9 mouse cellular contexts compared by ENCODE assay signal in the genomic region with DNA sequence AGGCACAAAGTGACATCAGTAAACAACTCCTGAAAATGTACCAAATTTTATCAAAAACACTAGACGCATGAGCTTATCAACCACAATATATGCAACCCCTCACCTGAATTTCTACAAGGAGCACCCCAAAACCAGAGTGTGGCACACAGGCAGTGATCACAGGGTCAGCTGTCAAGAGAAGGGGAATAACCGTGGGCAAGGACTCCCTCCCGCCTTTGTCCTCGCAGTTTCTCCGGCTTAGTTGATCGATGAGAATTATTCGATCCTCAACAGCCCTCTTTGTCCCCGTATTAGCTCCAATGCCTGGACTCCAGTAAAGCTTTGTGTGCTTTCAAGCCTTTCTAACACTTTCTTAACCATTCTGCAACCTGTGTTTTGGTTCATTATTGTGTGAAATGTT. TPM values are rescaled to one million over a fixed set of nuclear protein-coding genes. Genes with fewer than 3 reads are reported as not detected.
DNase-seq lines count a peak whose midpoint lies in the region; ATAC-seq and TF ChIP-seq lines count a peak whose summit lies in the region.
"Had no signal": no experiment of that assay in that cellular context is flagged by ENCODE, and none has a peak within 500 bp of the region (broad histone marks: within the 10 kb centered on the region; RNA-seq: fewer than 3 reads in every experiment).

No protein-coding gene starts in this region.

- H3K4me1 ChIP-seq in heart, embryonic 10.5 days: peaks cover 11% of the 10 kb centered on the region
- H3K4me1 ChIP-seq in E14TG2a.4 (replicated peaks; ENCODE audit: low read depth, low read length): peaks cover 34% of the 10 kb centered on the region
- H3K4me1 ChIP-seq in forebrain, embryonic 16.5 days (replicated peaks; ENCODE audit: control insufficient read depth, insufficient read depth, low read length): peaks cover 18% of the 10 kb centered on the region
- H3K4me1 ChIP-seq in thymus, adult 2 months (replicated peaks; ENCODE audit: control insufficient read depth, insufficient read depth, low read length): no peaks in the 10 kb centered on the region
- H3K4me1 ChIP-seq: liver, embryonic 15.5 days had no signal

- H3K36me3 ChIP-seq in heart, embryonic 10.5 days: no peaks in the 10 kb centered on the region
- H3K36me3 ChIP-seq in E14TG2a.4 (ENCODE audit: insufficient read depth, low read length): no peaks in the 10 kb centered on the region
- no peaks in the 10 kb centered on the region for H3K36me3 ChIP-seq in forebrain, embryonic 16.5 days (ENCODE audit: control insufficient read depth, insufficient read depth)
- H3K36me3 ChIP-seq in thymus, adult 2 months (ENCODE audit: control insufficient read depth, insufficient read depth, low read length): no peaks in the 10 kb centered on the region
- H3K36me3 ChIP-seq: liver, embryonic 15.5 days had no signal

- no peak for TF ChIP-seq POLR2A in thymus, adult 2 months (IDR thresholded peaks at IDR 0.05; ENCODE audit: control insufficient read depth, extremely low read depth, insufficient read depth, low read length, poor library complexity)

- peak overlapping the region; percentile 66 for H3K4me3 ChIP-seq in heart, embryonic 10.5 days
- peak overlapping the region; percentile 87 for H3K4me3 ChIP-seq in E14TG2a.4 (replicated peaks; ENCODE audit: low read length)
- peak overlapping the region; percentile 50 for H3K4me3 ChIP-seq in forebrain, embryonic 16.5 days (replicated peaks; ENCODE audit: low read length)
- no peak overlapping the region for H3K4me3 ChIP-seq in thymus, adult 2 months (ENCODE audit: control insufficient read depth, insufficient read depth, low read length)

- no peaks in the 10 kb centered on the region for H3K9me3 ChIP-seq in heart, embryonic 10.5 days
- H3K9me3 ChIP-seq in E14TG2a.4 (ENCODE audit: low read length): no peaks in the 10 kb centered on the region
- H3K9me3 ChIP-seq in forebrain, embryonic 16.5 days (ENCODE audit: control insufficient read depth, low read length): no peaks in the 10 kb centered on the region
- H3K9me3 ChIP-seq: liver, embryonic 15.5 days had no signal

- H3K9ac ChIP-seq in forebrain, embryonic 16.5 days (replicated peaks; ENCODE audit: low read depth, low read length): peak overlapping the region; percentile 63
- H3K9ac ChIP-seq: liver, embryonic 15.5 days had no signal

- H3K4me2 ChIP-seq in forebrain, embryonic 16.5 days (ENCODE audit: low read length): peak overlapping the region; percentile 56

- no peak for DNase-seq in heart, embryonic 10.5 days (ENCODE audit: low spot score)
- DNase-seq in heart, postnatal 14 days: no peak
- peak; percentile 30 for DNase-seq in mesoderm, embryonic 11.5 days (ENCODE audit: low read depth, low spot score)
- DNase-seq in adrenal gland, postnatal 36 days: no peak
- no peak for DNase-seq in thymus, postnatal 25 days
- no peak for DNase-seq in thymus, adult 2 months

- TF ChIP-seq CTCF in E14TG2a.4 (conservative IDR thresholded peaks at IDR 0.05; ENCODE audit: low read length): no peak
- no peak for TF ChIP-seq CTCF in thymus, adult 2 months (IDR thresholded peaks at IDR 0.05; ENCODE audit: borderline replicate concordance, control insufficient read depth, extremely low read depth, insufficient read depth, low read length, poor library complexity)

- WGBS in heart, embryonic 10.5 days: 16% methylated on average over 8 of the region's 8 CpGs
- 2% methylated on average over 8 of the region's 8 CpGs for WGBS in forebrain, embryonic 16.5 days
- 25% methylated on average over 8 of the region's 8 CpGs for WGBS in thymus, adult 2 months

- intact Hi-C loops in heart, postnatal 14 days (cut with DNase I): no loop called here

- H3K27me3 ChIP-seq in heart, embryonic 10.5 days (ENCODE audit: insufficient read depth, poor library complexity, severe bottlenecking): no peaks in the 10 kb centered on the region
- no peaks in the 10 kb centered on the region for H3K27me3 ChIP-seq in E14TG2a.4 (ENCODE audit: insufficient read depth, low read length)
- no peaks in the 10 kb centered on the region for H3K27me3 ChIP-seq in forebrain, embryonic 16.5 days (replicated peaks; ENCODE audit: control insufficient read depth, insufficient read depth, low read length)
- peaks cover 7% of the 10 kb centered on the region; the same call in 1 of the 2 replicates for H3K27me3 ChIP-seq in thymus, adult 2 months (ENCODE audit: control insufficient read depth, insufficient read depth, low read length)

- peak overlapping the region; percentile 80 for H3K27ac ChIP-seq in heart, embryonic 10.5 days
- H3K27ac ChIP-seq in forebrain, embryonic 16.5 days (ENCODE audit: low read length): peak overlapping the region; percentile 60
- H3K27ac ChIP-seq in thymus, adult 2 months (ENCODE audit: control insufficient read depth, insufficient read depth, low read length): no peak overlapping the region
- H3K27ac ChIP-seq: liver, embryonic 15.5 days had no signal

- ATAC-seq in forebrain, embryonic 16.5 days: no peak

RNA-seq across cellular contexts. Expression of a gene that starts 0.8 kb away (rescaled TPM):
- 1.2 and 2.4 TPM in 2 replicates for polyA plus RNA-seq in heart, embryonic 10.5 days (2016; fragmentation: Nextera tagmentation; extraction: Ambion mirVana)
- under 1 TPM; 0.22 to 0.24 TPM for total RNA-seq in heart, postnatal 14 days (2021)
- polyA plus RNA-seq in forebrain, embryonic 16.5 days (2015; fragmentation: Nextera tagmentation; extraction: Ambion mirVana): 39.5 and 46.2 TPM in 2 replicates
- under 1 TPM; 0.59 to 0.76 TPM for total RNA-seq in adrenal gland, postnatal 36 days (2021)
- 0.05 and 0.13 TPM in 2 replicates for polyA plus RNA-seq in thymus, adult 2 months (2012; rRNA removed)

RNA-seq across cellular contexts. Expression of a gene that starts 20.8 kb away (rescaled TPM):
- 27.3 and 30.4 TPM in 2 replicates for polyA plus RNA-seq in heart, embryonic 10.5 days (2016; fragmentation: Nextera tagmentation; extraction: Ambion mirVana)
- 10 to 100 TPM; 36.0 to 40.5 TPM for total RNA-seq in heart, postnatal 14 days (2021)
- 47.4 and 48.7 TPM in 2 replicates for polyA plus RNA-seq in forebrain, embryonic 16.5 days (2015; fragmentation: Nextera tagmentation; extraction: Ambion mirVana)
- total RNA-seq in adrenal gland, postnatal 36 days (2021): 10 to 100 TPM; 47.9 to 52.5 TPM
- 25.7 and 29.7 TPM in 2 replicates for polyA plus RNA-seq in thymus, adult 2 months (2012; rRNA removed)

RNA-seq across cellular contexts. Expression of a gene that starts 21.1 kb away (rescaled TPM):
- polyA plus RNA-seq in heart, embryonic 10.5 days (2016; fragmentation: Nextera tagmentation; extraction: Ambion mirVana): 8.5 and 8.7 TPM in 2 replicates
- 10 to 100 TPM; 11.8 to 12.0 TPM for total RNA-seq in heart, postnatal 14 days (2021)
- polyA plus RNA-seq in forebrain, embryonic 16.5 days (2015; fragmentation: Nextera tagmentation; extraction: Ambion mirVana): 18.8 and 20.0 TPM in 2 replicates
- total RNA-seq in adrenal gland, postnatal 36 days (2021): 10 to 100 TPM; 11.4 to 12.1 TPM
- 9.8 and 12.5 TPM in 2 replicates for polyA plus RNA-seq in thymus, adult 2 months (2012; rRNA removed)

Comparison
In these comparisons a context has a peak if more than half of its experiments do, and no peak if none do; other contexts are left out.
1. RNA of a gene that starts 0.8 kb away (polyA plus RNA-seq): 39.5 to 46.2 TPM in forebrain, embryonic 16.5 days; 1.2 to 2.4 TPM in heart, embryonic 10.5 days and 0.05 to 0.13 TPM in thymus, adult 2 months; every median in the first group is over 10 times any median in the second.